Mouse (Mus musculus): Measurements from ENCODE around the gene Gm29094.

DNA sequence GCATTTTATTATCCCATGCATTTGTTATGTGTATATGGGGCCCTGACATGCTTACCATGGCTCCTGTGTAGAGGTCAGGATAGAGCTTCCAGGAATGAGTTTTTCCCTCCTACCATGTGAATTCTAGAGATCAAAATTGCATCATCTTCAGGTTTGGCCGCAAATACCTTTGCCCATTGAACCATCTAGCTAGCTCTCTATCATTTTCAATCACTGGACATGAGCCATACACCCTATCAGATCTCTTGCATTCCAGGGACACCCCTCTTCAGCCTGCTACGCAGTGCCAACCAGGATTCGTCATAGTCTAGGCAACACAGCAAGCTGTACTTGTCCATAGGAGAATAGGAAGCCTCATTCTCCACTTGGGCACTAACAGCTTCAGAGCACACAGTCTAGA is 64.8 kb downstream of the Gm29094 start:
- TF ChIP-seq CTCF (IDR thresholded peaks at IDR 0.05; ENCODE audit: low read depth), result no peak
- no peak for TF ChIP-seq EP300 (IDR thresholded peaks at IDR 0.05; ENCODE audit: low read depth)
